Mouse (Mus musculus) thymus, adult 2 months (tissue): ENCODE data around the gene Negr1.

Source experiments
- CTCF ChIP-seq: fragments of 200-500 bp; IDR thresholded peaks from 2 replicates; pipeline ENCODE4 v1.5.1; 2012; ENCODE audit warnings: mild to moderate bottlenecking, control low read depth, low read length, moderate library complexity, borderline replicate concordance; ENCODE audit not compliant: control insufficient read depth, poor library complexity, insufficient read depth; ENCODE audit errors: extremely low read depth
- POLR2A ChIP-seq: fragments of 200-500 bp; IDR thresholded peaks from 2 replicates; pipeline ENCODE4 v1.6.1; 2012; ENCODE audit warnings: mild to moderate bottlenecking, low read length, control low read depth, moderate library complexity; ENCODE audit not compliant: control insufficient read depth, poor library complexity, insufficient read depth; ENCODE audit errors: extremely low read depth

DNA sequence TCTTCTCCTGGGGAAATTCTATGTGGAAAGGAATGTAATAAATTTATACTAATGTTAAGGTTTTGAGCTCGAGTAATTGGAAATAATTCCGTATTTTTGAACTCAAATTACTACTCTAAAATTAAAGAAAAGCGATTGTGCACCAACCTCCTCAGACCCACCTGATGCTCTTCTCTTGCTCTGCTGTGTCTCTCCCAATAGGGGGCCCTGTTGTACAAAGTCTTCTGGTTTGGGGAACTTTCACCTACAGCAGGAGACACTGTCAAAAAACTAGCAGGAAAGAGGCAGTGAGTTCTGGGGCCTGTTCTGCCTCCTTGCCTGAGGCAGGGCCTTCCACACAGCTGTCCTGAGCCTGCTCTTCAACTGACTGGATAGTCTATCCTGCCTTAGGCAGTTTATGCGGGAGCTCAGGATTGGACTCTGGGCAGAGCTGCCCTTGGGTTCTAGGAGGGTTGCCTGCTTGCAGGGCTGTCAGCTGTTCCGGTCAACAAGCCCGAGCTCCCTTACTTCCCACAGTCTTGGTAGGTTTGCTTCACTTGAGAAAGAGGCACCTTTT lies 310.1 kb downstream of the Negr1 start:
- TF ChIP-seq POLR2A (no peak), CTCF (no peak)
